Mouse (Mus musculus): ENCODE results near the gene Sh3glb2.

DNA sequence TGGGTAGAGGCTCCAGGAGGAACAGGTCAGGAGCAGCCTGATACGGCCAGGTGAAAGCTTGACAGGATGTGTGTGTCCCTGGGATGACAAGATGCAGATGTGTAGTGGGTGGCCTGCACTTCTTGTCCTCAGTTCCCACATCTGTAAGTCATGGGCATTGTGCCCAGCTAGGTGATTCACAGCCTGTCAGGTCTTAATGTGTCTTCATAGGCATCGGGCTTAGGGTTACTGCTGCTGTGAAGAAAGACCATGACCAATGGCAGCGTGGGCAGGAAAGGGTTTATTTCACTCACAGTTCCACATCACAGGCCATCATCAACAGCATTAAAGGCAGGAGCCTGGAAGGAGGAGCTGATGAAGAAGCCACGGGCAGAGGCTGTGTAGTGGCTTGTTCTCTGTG is 26.5 kb upstream of the Sh3glb2 start:
- TF ChIP-seq CTCF (IDR thresholded peaks at IDR 0.05; ENCODE audit: borderline replicate concordance, insufficient read depth, low read length) (no peak), POLR2A (IDR thresholded peaks at IDR 0.05; ENCODE audit: low read depth, low read length) (no peak)

All from embryonic fibroblast, embryonic 13.5 days (primary cell).